Mouse (Mus musculus): ENCODE results near the gene Ccdc93.
A peak's percentile ranks its signal among the peaks of the same experiment; 100 is the strongest.

Ccdc93 gene

DNA sequence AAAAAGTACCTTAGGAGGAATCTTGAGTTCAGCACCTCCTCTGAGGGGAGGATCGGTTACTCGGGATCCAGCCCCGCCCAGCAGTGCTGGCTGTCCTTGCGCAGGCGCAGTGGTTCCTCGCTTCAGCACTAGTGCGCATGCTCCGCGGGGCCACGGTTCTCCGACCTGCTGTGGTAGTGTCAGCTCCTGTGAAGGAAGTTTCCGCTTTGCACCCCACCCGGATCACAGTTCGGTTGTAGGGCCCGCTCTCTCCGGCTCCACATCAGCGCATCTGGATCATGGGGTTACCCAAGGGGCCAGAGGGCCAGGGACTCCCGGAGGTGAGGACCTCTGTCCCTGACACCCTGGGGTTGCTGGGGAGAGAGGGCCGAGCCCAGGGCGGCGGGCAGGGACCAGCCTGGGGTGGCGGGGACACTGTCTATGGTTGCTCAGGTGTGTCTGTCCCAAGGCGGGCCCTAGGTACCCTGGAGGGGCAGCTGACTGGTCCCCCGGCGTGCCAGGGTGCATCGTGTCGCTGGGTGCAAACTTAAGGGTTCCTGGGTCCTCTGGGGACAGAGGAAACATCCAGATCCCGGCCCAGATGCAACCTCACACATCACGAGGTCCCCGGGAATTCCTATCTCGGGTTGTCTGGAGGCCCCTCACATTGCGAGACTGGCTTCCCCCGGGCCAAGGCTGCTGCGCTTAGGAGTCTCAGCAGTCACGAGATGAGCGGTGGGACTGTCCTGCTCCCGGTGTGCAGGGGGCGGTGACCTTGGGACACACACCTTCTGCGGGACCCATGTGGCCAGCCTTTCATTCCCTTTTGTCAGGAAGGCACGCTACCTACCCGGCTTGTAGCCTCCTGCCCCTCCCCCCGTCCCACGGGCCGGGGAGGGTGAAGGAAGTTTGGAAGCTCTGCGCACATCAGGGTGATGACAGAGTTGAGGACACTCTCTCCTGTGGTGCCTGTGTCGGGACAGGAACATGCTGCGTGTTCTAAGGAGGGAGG, at the start of gene Ccdc93:
Gene Ccdc93, plus strand, starts transcription at position 112 of the 991 bp plus-strand sequence.
- DNase-seq (ENCODE audit: low read depth): peak; percentile 98

DNA sequence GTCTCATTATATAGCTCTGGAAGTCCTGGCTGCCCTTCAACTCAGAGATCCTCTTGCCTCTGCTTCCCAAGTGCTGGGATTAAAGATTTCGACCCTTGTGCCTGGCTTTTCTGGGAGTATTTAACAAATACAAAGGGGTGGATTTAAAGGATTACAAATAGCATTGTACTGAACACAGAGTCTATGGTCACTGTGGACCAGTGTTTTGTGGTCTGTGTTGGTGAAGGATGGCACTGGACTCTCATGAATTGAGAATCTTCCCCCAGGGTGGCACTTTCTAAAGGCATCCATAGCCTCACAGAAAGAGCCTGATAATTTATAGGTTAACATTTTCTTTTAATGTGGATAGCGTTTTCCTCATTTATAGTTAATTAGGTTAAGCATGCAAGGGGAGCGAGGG, 49.3 kb upstream of the Ccdc93 start:
- no peak for DNase-seq (ENCODE audit: low read depth)

DNA sequence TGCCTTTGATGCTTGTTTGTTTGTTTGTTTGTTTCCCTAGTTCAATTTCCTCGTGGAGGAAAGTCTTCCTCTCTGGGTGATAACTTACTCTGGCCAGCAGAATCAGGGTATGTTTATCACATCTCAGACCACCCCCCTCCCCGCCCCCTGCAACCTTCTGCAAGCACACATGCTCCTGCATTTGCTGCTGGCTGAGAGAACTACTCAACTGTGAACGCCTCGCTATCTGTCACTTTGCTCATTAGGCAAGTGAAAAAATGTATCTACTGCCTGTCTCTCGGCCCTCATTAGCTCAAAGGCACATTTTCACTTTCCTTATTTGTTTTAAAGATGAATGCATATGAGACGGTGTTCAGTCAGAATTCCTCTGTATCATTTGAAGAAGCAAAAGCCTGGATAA, 42.5 kb upstream of the Ccdc93 start:
- no peak for DNase-seq (ENCODE audit: low read depth)

- DNase-seq (ENCODE audit: low read depth): no peak
These were observed 42.1 kb upstream of the Ccdc93 start for GRCm38 (mm10) chr1:121388732-121389131.

GRCm38 (mm10) chr1:121389574-121389973, 41.3 kb upstream of the Ccdc93 start:
- DNase-seq (ENCODE audit: low read depth): peak; percentile 19

GRCm38 (mm10) chr1:121390003-121390402, 40.8 kb upstream of the Ccdc93 start:
- DNase-seq (ENCODE audit: low read depth): no peak

GRCm38 (mm10) chr1:121390421-121390820, 40.4 kb upstream of the Ccdc93 start:
- no peak for DNase-seq (ENCODE audit: low read depth)

DNA sequence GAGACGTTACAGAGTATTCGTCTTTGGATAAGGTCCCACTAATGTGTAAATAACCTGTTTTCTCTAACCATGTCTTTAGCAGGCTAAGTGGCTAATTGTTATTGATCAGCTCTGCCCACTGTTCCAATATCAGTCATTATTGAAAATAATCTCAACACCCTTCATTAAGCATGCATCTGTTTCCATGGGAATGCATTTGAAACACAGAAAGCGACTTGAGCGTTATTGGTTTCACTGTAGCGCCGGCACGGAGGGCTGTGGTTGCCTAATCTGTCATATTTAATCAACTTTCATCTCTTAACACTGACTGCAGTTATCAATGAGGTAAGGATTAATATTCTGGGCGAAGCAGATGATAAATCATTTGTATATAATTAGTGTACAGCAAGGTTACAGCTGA, 40.0 kb upstream of the Ccdc93 start:
- no peak for DNase-seq (ENCODE audit: low read depth)

DNA sequence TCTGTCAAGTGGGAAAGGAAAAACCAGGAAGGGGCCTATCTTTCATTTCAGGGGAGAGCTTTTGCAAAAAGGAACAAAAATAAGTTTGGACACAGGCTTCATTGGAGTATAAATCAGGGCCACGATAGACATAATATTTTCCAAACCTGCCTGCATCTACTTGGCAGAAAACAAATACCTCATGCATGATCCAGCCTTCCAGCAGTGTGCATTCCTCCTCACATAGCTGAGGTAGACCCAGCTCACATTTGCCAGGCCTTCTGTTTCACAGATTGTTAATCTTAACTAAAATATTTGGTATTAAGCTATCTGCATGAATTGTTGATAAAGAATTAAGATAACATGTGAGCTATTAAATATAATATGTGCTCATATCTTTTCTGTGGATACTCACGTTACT, 37.7 kb upstream of the Ccdc93 start:
- no peak for DNase-seq (ENCODE audit: low read depth)

GRCm38 (mm10) chr1:121394764-121395163, 36.1 kb upstream of the Ccdc93 start:
- no peak for DNase-seq (ENCODE audit: low read depth)

- no peak for DNase-seq (ENCODE audit: low read depth)
These were observed 34.3 kb upstream of the Ccdc93 start for GRCm38 (mm10) chr1:121396501-121396900.

DNA sequence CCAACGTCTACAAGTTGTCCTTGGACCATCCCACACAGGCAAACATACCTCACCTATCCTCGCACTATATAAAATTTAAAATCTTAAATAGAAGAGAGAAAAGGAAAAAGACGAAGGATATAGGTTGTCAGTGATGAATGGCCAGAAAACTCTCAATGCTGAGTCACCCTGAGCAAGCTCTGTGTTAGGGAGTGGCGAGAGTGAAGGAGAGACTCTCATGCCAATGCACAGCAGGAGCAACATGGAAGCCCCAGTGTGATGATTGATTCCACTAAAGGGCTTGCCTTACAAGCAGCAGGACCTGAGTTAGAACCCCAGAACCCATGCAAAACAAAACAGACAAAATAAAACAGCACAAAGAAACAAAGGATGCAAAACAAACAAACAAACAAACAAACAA, 32.6 kb upstream of the Ccdc93 start:
- DNase-seq (ENCODE audit: low read depth): no peak

- DNase-seq (ENCODE audit: low read depth): no peak
These were observed 31.6 kb upstream of the Ccdc93 start for GRCm38 (mm10) chr1:121398986-121399881.

GRCm38 (mm10) chr1:121400243-121400642, 30.6 kb upstream of the Ccdc93 start:
- peak; percentile 39 for DNase-seq (ENCODE audit: low read depth)

- DNase-seq (ENCODE audit: low read depth): peak; percentile 43
These were observed 11.8 kb upstream of the Ccdc93 start for GRCm38 (mm10) chr1:121419084-121419483.

- no peak for DNase-seq (ENCODE audit: low read depth)
These were observed 11.1 kb upstream of the Ccdc93 start for GRCm38 (mm10) chr1:121419569-121420265.

GRCm38 (mm10) chr1:121430183-121430937, 489 bp upstream of the Ccdc93 start:
- DNase-seq (ENCODE audit: low read depth): no peak

- no peak for DNase-seq (ENCODE audit: low read depth)
These were observed 5.1 kb downstream of the Ccdc93 start for GRCm38 (mm10) chr1:121435981-121436380.

GRCm38 (mm10) chr1:121440535-121441381, 9.9 kb downstream of the Ccdc93 start:
- peak; percentile 68 for DNase-seq (ENCODE audit: low read depth)

- DNase-seq (ENCODE audit: low read depth): no peak
These were observed 13.3 kb downstream of the Ccdc93 start for GRCm38 (mm10) chr1:121444147-121444546.
